Mouse (Mus musculus): Measurements from ENCODE around the gene Ccdc160.

Ccdc160 gene

GRCm38 (mm10) chrX:52790980-52791593 is at the start of gene Ccdc160:
TSS of gene Ccdc160 (plus strand) at chrX:52791200.
- DNase-seq (ENCODE audit: low read depth, low spot score), result peak; percentile 42

- DNase-seq (ENCODE audit: low read depth, low spot score), result no peak
Observed at GRCm38 (mm10) chrX:52743781-52744180, 47.2 kb upstream of the Ccdc160 start.

GRCm38 (mm10) chrX:52744201-52745051 is 46.6 kb upstream of the Ccdc160 start:
- no peak for DNase-seq (ENCODE audit: low read depth, low spot score)

GRCm38 (mm10) chrX:52745462-52745861 is 45.5 kb upstream of the Ccdc160 start:
- DNase-seq (ENCODE audit: low read depth, low spot score), result peak; percentile 3

- DNase-seq (ENCODE audit: low read depth, low spot score), result no peak
Observed at GRCm38 (mm10) chrX:52745917-52746316, 45.1 kb upstream of the Ccdc160 start.

GRCm38 (mm10) chrX:52746849-52747248 is 44.2 kb upstream of the Ccdc160 start:
- no peak for DNase-seq (ENCODE audit: low read depth, low spot score)

GRCm38 (mm10) chrX:52753491-52754085 is 37.4 kb upstream of the Ccdc160 start:
- DNase-seq (ENCODE audit: low read depth, low spot score), result no peak

GRCm38 (mm10) chrX:52757164-52757563 is 33.8 kb upstream of the Ccdc160 start:
- DNase-seq (ENCODE audit: low read depth, low spot score), result no peak

- DNase-seq (ENCODE audit: low read depth, low spot score), result no peak
Observed at GRCm38 (mm10) chrX:52759232-52759631, 31.8 kb upstream of the Ccdc160 start.

GRCm38 (mm10) chrX:52760191-52760945 is 30.6 kb upstream of the Ccdc160 start:
- no peak for DNase-seq (ENCODE audit: low read depth, low spot score)

GRCm38 (mm10) chrX:52762221-52762620 is 28.8 kb upstream of the Ccdc160 start:
- no peak for DNase-seq (ENCODE audit: low read depth, low spot score)

- DNase-seq (ENCODE audit: low read depth, low spot score), result no peak
Observed at GRCm38 (mm10) chrX:52775973-52776372, 15.0 kb upstream of the Ccdc160 start.

- DNase-seq (ENCODE audit: low read depth, low spot score), result no peak
Observed at GRCm38 (mm10) chrX:52777671-52778070, 13.3 kb upstream of the Ccdc160 start.

- DNase-seq (ENCODE audit: low read depth, low spot score), result no peak
Observed at GRCm38 (mm10) chrX:52783898-52784297, 7.1 kb upstream of the Ccdc160 start.

GRCm38 (mm10) chrX:52791944-52792719 is 1.1 kb downstream of the Ccdc160 start:
- no peak for DNase-seq (ENCODE audit: low read depth, low spot score)

- DNase-seq (ENCODE audit: low read depth, low spot score), result no peak
Observed at GRCm38 (mm10) chrX:52792861-52793260, 1.9 kb downstream of the Ccdc160 start.

GRCm38 (mm10) chrX:52795816-52796215 is 4.8 kb downstream of the Ccdc160 start:
- no peak for DNase-seq (ENCODE audit: low read depth, low spot score)

GRCm38 (mm10) chrX:52797031-52797625 is 6.1 kb downstream of the Ccdc160 start:
- no peak for DNase-seq (ENCODE audit: low read depth, low spot score)

- DNase-seq (ENCODE audit: low read depth, low spot score), result no peak
Observed at GRCm38 (mm10) chrX:52798255-52798654, 7.3 kb downstream of the Ccdc160 start.

- DNase-seq (ENCODE audit: low read depth, low spot score), result no peak
Observed at GRCm38 (mm10) chrX:52799566-52799965, 8.6 kb downstream of the Ccdc160 start.

GRCm38 (mm10) chrX:52819338-52819737 is 28.3 kb downstream of the Ccdc160 start:
- DNase-seq (ENCODE audit: low read depth, low spot score), result no peak

Data from telencephalon, adult 2 months (tissue).